Mouse (Mus musculus): ENCODE measurements around the gene Ung. TPM values are rescaled to one million over a fixed set of nuclear protein-coding genes. Genes with fewer than 3 reads are reported as not detected.

Gene Ung
- polyA plus RNA-seq, 1 experiment from 2014 or later: 45.3 TPM

DNA sequence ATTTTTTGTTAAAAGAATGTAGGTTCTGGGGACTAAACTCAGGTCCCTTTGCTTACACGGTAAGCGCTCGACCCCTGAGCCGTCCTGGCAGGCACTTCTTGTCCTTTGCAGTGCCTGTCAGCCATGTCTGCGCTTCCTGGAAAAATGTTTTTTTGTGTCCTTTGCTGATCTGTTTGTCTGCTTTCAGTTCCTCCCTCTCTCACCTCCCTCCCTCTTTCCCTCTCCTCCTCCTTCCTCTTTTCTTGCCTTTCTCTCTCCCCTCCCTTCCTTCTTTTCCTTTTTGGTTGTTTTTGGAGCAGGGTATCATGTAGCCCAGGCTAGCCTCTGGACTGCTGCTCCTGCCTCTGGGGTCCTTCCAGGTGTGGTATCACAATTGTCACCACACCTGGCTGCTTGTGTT is 15.2 kb upstream of the Ung start:
- H3K36me3 ChIP-seq (ENCODE audit: poor library complexity, severe bottlenecking): peaks cover 95% of the 10 kb centered on the region
- H3K4me2 ChIP-seq: no peak overlapping the region
- H3K9me3 ChIP-seq (replicated peaks): no peaks in the 10 kb centered on the region
- no peak overlapping the region for H3K4me3 ChIP-seq
- 82% methylated on average over 5 of the region's 5 CpGs for WGBS
- no peak overlapping the region for H3K27ac ChIP-seq
- H3K9ac ChIP-seq: no peak overlapping the region
- H3K4me1 ChIP-seq: no peaks in the 10 kb centered on the region
- no peak for ATAC-seq
- no peaks in the 10 kb centered on the region for H3K27me3 ChIP-seq

DNA sequence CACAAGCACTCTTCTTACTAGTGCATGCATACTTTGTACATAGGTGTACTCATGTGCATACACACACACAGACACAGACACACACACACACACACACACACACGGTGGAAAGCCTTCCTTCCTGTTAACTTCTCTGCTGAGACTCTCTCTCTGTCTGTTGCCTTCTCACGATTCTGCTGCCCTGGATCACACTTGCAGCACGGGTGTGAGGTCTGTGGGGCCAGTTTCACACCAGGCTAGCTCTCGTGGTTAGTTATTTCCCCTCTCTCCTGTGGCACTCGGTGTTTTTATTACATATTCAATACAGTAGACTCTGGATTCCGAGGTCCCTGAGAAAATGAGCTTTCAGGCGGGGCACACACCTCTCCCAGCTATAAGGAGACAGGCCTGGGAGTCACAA is 13.6 kb upstream of the Ung start:
- WGBS: 88% methylated on average over 7 of the region's 7 CpGs
- Histone ChIP-seq H3K36me3 (ENCODE audit: poor library complexity, severe bottlenecking) (peaks cover 95% of the 10 kb centered on the region), H3K4me1 (no peaks in the 10 kb centered on the region), H3K27me3 (no peaks in the 10 kb centered on the region), H3K4me2 (no peak overlapping the region), H3K27ac (no peak overlapping the region), H3K4me3 (no peak overlapping the region), H3K9ac (no peak overlapping the region), H3K9me3 (replicated peaks) (no peaks in the 10 kb centered on the region)
- ATAC-seq: no peak

GRCm38 (mm10) chr5:114119806-114120205 is 10.4 kb upstream of the Ung start:
- no peaks in the 10 kb centered on the region for H3K27me3 ChIP-seq
- H3K4me1 ChIP-seq: no peaks in the 10 kb centered on the region
- H3K4me3 ChIP-seq: no peak overlapping the region
- no peaks in the 10 kb centered on the region for H3K9me3 ChIP-seq (replicated peaks)
- peaks cover 94% of the 10 kb centered on the region for H3K36me3 ChIP-seq (ENCODE audit: poor library complexity, severe bottlenecking)
- H3K27ac ChIP-seq: no peak overlapping the region
- ATAC-seq: no peak
- H3K4me2 ChIP-seq: no peak overlapping the region
- H3K9ac ChIP-seq: no peak overlapping the region
- 85% methylated on average over 4 of the region's 4 CpGs for WGBS

DNA sequence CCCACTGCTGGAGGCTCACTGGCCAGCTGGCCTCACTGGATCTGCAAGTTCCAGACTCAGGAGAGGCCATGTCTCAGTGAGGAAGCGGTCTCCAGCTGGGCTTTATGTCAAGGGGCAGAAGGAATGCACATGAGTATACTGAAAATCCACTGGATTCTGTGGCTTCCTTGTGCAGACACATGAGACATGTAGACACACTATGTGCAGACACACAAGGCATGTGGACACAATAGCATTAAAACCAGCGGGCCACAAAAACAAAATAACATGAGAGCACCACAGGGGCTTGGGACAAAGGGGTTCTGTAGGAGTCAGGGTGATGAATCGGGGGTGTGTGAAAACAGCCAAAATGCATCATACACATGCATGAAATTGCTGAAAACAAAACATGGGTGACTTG is 4.2 kb upstream of the Ung start:
- no peaks in the 10 kb centered on the region for H3K9me3 ChIP-seq (replicated peaks)
- peaks cover 47% of the 10 kb centered on the region for H3K36me3 ChIP-seq (ENCODE audit: poor library complexity, severe bottlenecking)
- no peak overlapping the region for H3K4me3 ChIP-seq
- ATAC-seq: no peak
- H3K4me1 ChIP-seq: peaks cover 13% of the 10 kb centered on the region; the same call in 1 of the 2 replicates
- no peak overlapping the region for H3K9ac ChIP-seq
- WGBS: 93% methylated on average over 3 of the region's 3 CpGs
- no peaks in the 10 kb centered on the region for H3K27me3 ChIP-seq
- H3K4me2 ChIP-seq: no peak overlapping the region
- no peak overlapping the region for H3K27ac ChIP-seq

- Histone ChIP-seq H3K4me3 (peak overlapping the region; percentile 69), H3K36me3 (ENCODE audit: poor library complexity, severe bottlenecking) (peaks cover 40% of the 10 kb centered on the region), H3K4me2 (peak overlapping the region; percentile 95), H3K27ac (0 out of 2 replicates have a peak overlapping the region, but pooled peaks have one; percentile 72), H3K9me3 (replicated peaks) (no peaks in the 10 kb centered on the region), H3K4me1 (peaks cover 17% of the 10 kb centered on the region), H3K9ac (no peak overlapping the region), H3K27me3 (no peaks in the 10 kb centered on the region)
- WGBS: 88% methylated on average over 7 of the region's 7 CpGs
- no peak for ATAC-seq
These were observed 3.5 kb upstream of the Ung start for GRCm38 (mm10) chr5:114126499-114127244.

GRCm38 (mm10) chr5:114127374-114128349 is 2.5 kb upstream of the Ung start, which contains the start of gene Alkbh2:
Gene Alkbh2 (minus strand): TSS chr5:114128218.
- Histone ChIP-seq H3K9ac (peak within 1 kb of the TSS; percentile 80), H3K4me1 (peaks cover 27% of the 10 kb centered on the region), H3K27ac (peak within 1 kb of the TSS; percentile 72), H3K9me3 (replicated peaks) (no peaks in the 10 kb centered on the region), H3K27me3 (no peaks in the 10 kb centered on the region), H3K36me3 (ENCODE audit: poor library complexity, severe bottlenecking) (peaks cover 31% of the 10 kb centered on the region), H3K4me2 (peak within 1 kb of the TSS; percentile 95), H3K4me3 (peak within 1 kb of the TSS; percentile 69)
- under 1% methylated on average over 69 of the region's 69 CpGs for WGBS
- ATAC-seq: peak; percentile 7

DNA sequence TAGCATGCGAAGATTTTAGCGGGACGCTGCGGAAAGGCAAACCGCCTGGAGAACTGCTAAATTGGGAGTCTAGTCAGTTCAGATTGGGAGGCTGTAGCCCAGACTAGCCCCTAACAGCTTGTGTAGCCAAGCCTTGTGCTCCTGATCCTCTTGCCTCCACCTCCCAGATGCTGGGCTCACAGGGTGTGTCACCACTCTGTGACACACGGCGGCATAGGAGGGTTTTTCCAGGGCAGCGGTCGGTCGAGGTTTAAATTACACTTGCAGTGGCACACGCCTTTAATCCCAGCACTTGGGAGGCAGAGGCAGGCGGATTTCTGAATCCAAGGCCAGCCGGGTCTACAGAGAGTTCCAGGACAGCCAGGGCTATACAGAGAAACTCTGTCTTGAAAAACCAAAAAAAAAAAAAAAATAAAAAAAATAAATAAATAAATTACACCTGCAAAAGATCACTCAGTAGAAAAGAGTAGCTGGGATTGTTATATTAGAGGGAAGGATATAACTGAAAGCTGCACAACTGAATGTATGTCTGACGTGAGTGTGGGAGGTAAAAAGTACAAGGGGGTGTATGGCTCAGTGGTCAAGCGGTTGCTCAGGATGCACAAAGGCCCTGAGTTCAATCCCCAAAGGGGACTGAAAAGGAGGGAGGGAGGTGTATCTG is 506 bp upstream of the Ung start:
- Histone ChIP-seq H3K4me3 (peak overlapping the region; percentile 81), H3K4me2 (peak overlapping the region; percentile 96), H3K9me3 (replicated peaks) (no peaks in the 10 kb centered on the region), H3K27me3 (no peaks in the 10 kb centered on the region), H3K4me1 (peaks cover 40% of the 10 kb centered on the region), H3K9ac (no peak overlapping the region), H3K36me3 (ENCODE audit: poor library complexity, severe bottlenecking) (peaks cover 19% of the 10 kb centered on the region; the same call in 1 of the 2 replicates), H3K27ac (no peak overlapping the region)
- WGBS: 79% methylated on average over 15 of the region's 15 CpGs
- no peak for ATAC-seq

DNA sequence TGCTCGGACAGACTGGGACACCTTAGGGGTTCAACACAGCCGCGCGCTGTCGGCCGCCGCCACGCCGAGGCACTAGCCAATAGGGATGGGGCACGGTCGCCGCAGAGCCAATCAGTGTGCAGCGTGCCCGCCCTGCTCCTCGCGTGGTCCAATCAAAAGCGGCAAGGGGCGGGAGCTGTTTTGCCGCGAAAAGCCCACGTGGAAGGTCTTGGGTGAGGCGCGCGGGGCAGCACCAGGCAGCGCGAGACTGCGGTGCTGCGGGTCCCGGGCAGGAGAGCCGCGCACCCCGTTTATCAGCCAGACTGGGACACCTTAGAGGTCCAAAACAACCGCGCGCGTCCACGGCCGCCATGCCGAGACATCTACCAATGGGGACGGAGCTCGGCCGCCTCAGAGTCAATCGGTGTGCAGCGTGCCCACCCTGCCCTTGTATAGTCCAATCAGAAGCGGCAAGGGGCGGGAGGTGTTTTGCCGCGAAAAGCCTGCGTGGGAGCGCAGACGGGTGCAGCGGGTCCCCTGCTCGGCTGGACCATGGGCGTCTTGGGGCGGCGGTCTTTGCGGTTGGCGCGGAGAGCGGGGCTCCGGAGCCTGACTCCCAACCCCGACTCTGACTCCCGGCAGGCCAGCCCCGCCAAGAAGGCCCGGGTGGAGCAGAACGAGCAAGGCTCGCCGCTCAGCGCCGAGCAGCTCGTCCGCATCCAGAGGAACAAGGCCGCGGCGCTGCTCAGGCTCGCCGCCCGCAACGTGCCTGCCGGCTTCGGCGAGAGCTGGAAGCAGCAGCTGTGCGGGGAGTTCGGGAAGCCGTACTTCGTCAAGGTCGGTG is 723 bp downstream of the Ung start:
- Histone ChIP-seq H3K4me1 (peaks cover 40% of the 10 kb centered on the region), H3K27ac (peak overlapping the region; percentile 48), H3K4me3 (peak overlapping the region; percentile 81), H3K9me3 (replicated peaks) (no peaks in the 10 kb centered on the region), H3K36me3 (ENCODE audit: poor library complexity, severe bottlenecking) (peaks cover 19% of the 10 kb centered on the region; the same call in 1 of the 2 replicates), H3K4me2 (peak overlapping the region; percentile 96), H3K27me3 (no peaks in the 10 kb centered on the region), H3K9ac (peak overlapping the region; percentile 70)
- WGBS: under 1% methylated on average over 87 of the region's 87 CpGs
- ATAC-seq: peak; percentile 99

DNA sequence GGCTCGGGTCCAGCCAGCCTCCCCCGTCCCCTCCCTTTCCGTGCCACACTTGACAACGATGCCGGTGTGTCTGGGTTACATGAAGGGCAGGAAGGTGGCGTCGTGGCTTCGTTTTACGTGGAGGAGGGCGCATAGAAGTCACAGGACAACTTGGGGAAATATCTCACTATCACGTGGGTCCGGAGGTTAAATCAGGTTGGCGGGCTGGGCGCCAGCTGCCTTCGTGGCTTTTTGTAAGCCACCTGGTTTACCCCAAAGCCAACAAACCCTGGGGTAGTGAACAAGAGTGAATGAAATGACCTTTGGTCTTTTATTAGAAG is 1.3 kb downstream of the Ung start:
- Histone ChIP-seq H3K27me3 (no peaks in the 10 kb centered on the region), H3K4me2 (peak overlapping the region; percentile 96), H3K9me3 (replicated peaks) (no peaks in the 10 kb centered on the region), H3K4me1 (peaks cover 40% of the 10 kb centered on the region), H3K36me3 (ENCODE audit: poor library complexity, severe bottlenecking) (peaks cover 23% of the 10 kb centered on the region; the same call in 1 of the 2 replicates), H3K4me3 (peak overlapping the region; percentile 81), H3K27ac (peak overlapping the region; percentile 48), H3K9ac (peak overlapping the region; percentile 63)
- under 1% methylated on average over 15 of the region's 15 CpGs for WGBS
- no peak for ATAC-seq

- H3K27ac ChIP-seq: no peak overlapping the region
- ATAC-seq: no peak
- no peak overlapping the region for H3K4me3 ChIP-seq
- no peaks in the 10 kb centered on the region for H3K27me3 ChIP-seq
- H3K4me1 ChIP-seq: peaks cover 40% of the 10 kb centered on the region
- H3K9ac ChIP-seq: no peak overlapping the region
- H3K9me3 ChIP-seq (replicated peaks): no peaks in the 10 kb centered on the region
- H3K36me3 ChIP-seq (ENCODE audit: poor library complexity, severe bottlenecking): peaks cover 37% of the 10 kb centered on the region
- 91% methylated on average over 6 of the region's 6 CpGs for WGBS
- peak overlapping the region; percentile 96 for H3K4me2 ChIP-seq
These were observed 2.7 kb downstream of the Ung start for GRCm38 (mm10) chr5:114132841-114133240.

DNA sequence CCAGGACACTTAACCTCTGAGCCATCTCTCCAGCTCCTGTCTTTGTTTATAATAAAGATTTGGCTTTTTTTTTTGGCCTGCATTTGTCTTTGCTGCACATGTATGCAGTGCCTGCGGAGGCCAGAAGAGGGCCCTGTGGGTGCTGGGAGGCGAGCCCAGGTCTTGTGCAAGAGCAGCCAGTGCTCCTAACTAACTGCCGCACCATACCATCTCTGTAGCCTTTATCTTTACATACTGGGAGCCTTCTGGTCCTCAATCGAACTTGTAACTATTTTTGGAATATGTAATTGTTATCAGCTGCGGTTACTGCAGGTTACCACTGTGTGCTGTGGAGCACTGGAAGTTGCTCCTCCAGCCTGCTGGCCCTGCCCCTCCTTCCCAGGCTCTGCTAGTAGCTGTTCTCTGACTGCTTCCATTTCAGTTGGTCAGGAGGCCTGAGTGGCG is 3.9 kb downstream of the Ung start:
- no peaks in the 10 kb centered on the region for H3K9me3 ChIP-seq (replicated peaks)
- no peak overlapping the region for H3K4me2 ChIP-seq
- no peak overlapping the region for H3K27ac ChIP-seq
- ATAC-seq: no peak
- H3K9ac ChIP-seq: no peak overlapping the region
- peaks cover 40% of the 10 kb centered on the region for H3K36me3 ChIP-seq (ENCODE audit: poor library complexity, severe bottlenecking)
- no peaks in the 10 kb centered on the region for H3K27me3 ChIP-seq
- WGBS: 67% methylated on average over 6 of the region's 6 CpGs
- H3K4me1 ChIP-seq: peaks cover 52% of the 10 kb centered on the region
- H3K4me3 ChIP-seq: no peak overlapping the region

Measured in forebrain, embryonic 13.5 days (tissue).